Mouse (Mus musculus) hindbrain, embryonic 13.5 days (tissue): ENCODE measurements around the gene Grin2c. TPM values are rescaled to one million over a fixed set of nuclear protein-coding genes. Genes with fewer than 3 reads are reported as not detected.

Source experiments
- ATAC-seq: fragments of 200-750 bp; cut with Nextera tagmentation; 2 replicates; pipeline ENCODE4 v1.8.0; 2017; ENCODE audit warnings: moderate TSS enrichment; ENCODE audit not compliant: low FRiP score
- H3K27ac ChIP-seq: fragments of 300-500 bp; sonication (generic); 2 replicates; pipeline ENCODE4 v1.5.1; 2015; ENCODE audit warnings: inconsistent platforms, mild to moderate bottlenecking, moderate library complexity
- H3K27me3 ChIP-seq: fragments of 300-500 bp; sonication (generic); 2 replicates; pipeline ENCODE4 v1.6.1; 2015; ENCODE audit warnings: mild to moderate bottlenecking, inconsistent platforms
- H3K36me3 ChIP-seq: fragments of 300-500 bp; sonication (generic); 2 replicates; pipeline ENCODE4 v1.6.1; 2015; ENCODE audit warnings: mild to moderate bottlenecking, inconsistent platforms
- H3K4me1 ChIP-seq: fragments of 300-500 bp; sonication (generic); replicated peaks from 2 replicates; pipeline ENCODE4 v1.6.1; 2015; ENCODE audit warnings: inconsistent platforms
- H3K4me2 ChIP-seq: fragments of 300-500 bp; sonication (generic); 2 replicates; pipeline ENCODE4 v1.6.1; 2015; ENCODE audit warnings: inconsistent platforms, mild to moderate bottlenecking, moderate library complexity
- H3K4me3 ChIP-seq: fragments of 300-500 bp; sonication (generic); 2 replicates; pipeline ENCODE4 v1.5.1; 2015; ENCODE audit warnings: mild to moderate bottlenecking, inconsistent platforms
- H3K9ac ChIP-seq: fragments of 300-500 bp; sonication (generic); 2 replicates; pipeline ENCODE4 v1.6.1; 2015; ENCODE audit warnings: mild to moderate bottlenecking, inconsistent platforms
- H3K9me3 ChIP-seq: fragments of 300-500 bp; sonication (generic); 2 replicates; pipeline ENCODE4 v1.6.1; 2016; ENCODE audit warnings: inconsistent platforms
- WGBS: fragments of 180-500 bp; shearing (Covaris S2); methylation state at CpG from one replicate; pipeline ENCODE4 v1.1.7; 2015; 5-methylcytosine and 5-hydroxymethylcytosine counted together
- microRNA-seq: library from miRNA; unstranded; fragments of <30 nt; microRNA quantifications from one replicate; pipeline ENCODE4, GENCODE M21; 2016
- polyA plus RNA-seq: library from polyadenylated mRNA; unstranded; fragments of >200 nt; fragmentation: Nextera tagmentation; extraction: Ambion mirVana; gene quantifications from 2 replicates; pipeline ENCODE4 v1.2.1, GENCODE M21; 2015

Gene Grin2c
- polyA plus RNA-seq, 1 experiment from 2014 or later: 0.22 TPM

- peaks cover 14% of the 10 kb centered on the region for H3K27me3 ChIP-seq
- H3K4me2 ChIP-seq: no peak overlapping the region
- H3K36me3 ChIP-seq: peaks cover 48% of the 10 kb centered on the region
- H3K4me3 ChIP-seq: no peak overlapping the region
- ATAC-seq: no peak
- no peaks in the 10 kb centered on the region for H3K9me3 ChIP-seq
- H3K27ac ChIP-seq: no peak overlapping the region
- H3K9ac ChIP-seq: no peak overlapping the region; the same call in 1 of the 2 replicates
- peaks cover 75% of the 10 kb centered on the region for H3K4me1 ChIP-seq
- WGBS: 61% methylated on average over 12 of the region's 12 CpGs
Observed at GRCm38 (mm10) chr11:115208126-115208525, 58.9 kb downstream of the Grin2c start.

DNA sequence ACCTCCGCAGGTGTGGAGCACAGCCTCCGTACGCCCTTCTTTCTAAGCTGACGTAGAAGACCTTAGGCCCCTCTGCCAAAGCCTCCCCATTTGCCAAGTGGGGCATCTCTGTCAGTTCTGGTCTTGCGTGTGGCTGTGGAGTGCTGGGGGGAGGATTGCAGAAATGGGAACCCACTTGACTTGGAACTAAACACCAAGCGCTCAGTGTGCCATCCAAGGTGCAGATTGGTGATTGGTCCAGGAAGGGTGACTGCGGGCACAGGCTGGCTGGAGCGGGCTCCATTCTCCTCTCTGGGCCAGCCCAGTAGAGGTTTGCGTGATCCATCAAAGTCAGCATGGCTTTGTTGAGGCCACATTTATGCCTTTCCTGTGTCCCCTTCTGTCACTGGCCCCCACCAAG lies 64.3 kb downstream of the Grin2c start:
- 89% methylated on average over 9 of the region's 9 CpGs for WGBS
- H3K36me3 ChIP-seq: peaks cover 64% of the 10 kb centered on the region
- ATAC-seq: no peak
- no peak overlapping the region for H3K9ac ChIP-seq
- H3K27ac ChIP-seq: no peak overlapping the region
- H3K4me3 ChIP-seq: no peak overlapping the region
- H3K4me2 ChIP-seq: no peak overlapping the region
- peaks cover 53% of the 10 kb centered on the region for H3K4me1 ChIP-seq
- peaks cover 22% of the 10 kb centered on the region for H3K27me3 ChIP-seq
- no peaks in the 10 kb centered on the region for H3K9me3 ChIP-seq

GRCm38 (mm10) chr11:115202316-115202715 lies 64.7 kb downstream of the Grin2c start:
- Histone ChIP-seq H3K4me1 (peaks cover 48% of the 10 kb centered on the region), H3K27ac (no peak overlapping the region), H3K9me3 (no peaks in the 10 kb centered on the region), H3K27me3 (peaks cover 22% of the 10 kb centered on the region), H3K4me2 (no peak overlapping the region), H3K36me3 (peaks cover 67% of the 10 kb centered on the region), H3K4me3 (no peak overlapping the region), H3K9ac (no peak overlapping the region)
- peak; percentile 71 for ATAC-seq
- WGBS: 15% methylated on average over 12 of the region's 12 CpGs

DNA sequence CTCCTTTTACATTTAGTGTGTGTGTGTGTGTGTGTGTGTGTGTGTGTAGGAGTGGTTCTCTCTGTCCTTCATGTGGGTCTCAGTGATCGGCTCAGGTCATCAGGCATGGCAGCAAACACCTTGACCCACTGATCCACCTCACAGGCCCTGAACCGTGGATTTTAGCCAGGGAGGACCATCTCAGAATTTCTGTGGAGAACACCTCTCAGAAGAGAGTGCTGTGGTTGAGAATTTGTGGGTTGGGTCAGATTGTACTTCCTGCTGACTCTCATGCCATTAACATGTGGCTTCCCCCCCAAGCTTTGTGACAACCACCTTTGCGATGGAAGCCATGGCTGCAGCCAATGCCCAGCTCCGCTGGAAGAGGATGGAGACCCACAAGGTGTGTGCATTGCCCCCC lies 66.5 kb downstream of the Grin2c start:
- no peak overlapping the region for H3K4me3 ChIP-seq
- no peak overlapping the region for H3K27ac ChIP-seq
- no peak overlapping the region for H3K4me2 ChIP-seq
- H3K9ac ChIP-seq: no peak overlapping the region
- peaks cover 26% of the 10 kb centered on the region; the same call in 1 of the 2 replicates for H3K27me3 ChIP-seq
- no peak for ATAC-seq
- no peaks in the 10 kb centered on the region for H3K9me3 ChIP-seq
- peaks cover 53% of the 10 kb centered on the region for H3K36me3 ChIP-seq
- 97% methylated on average over 4 of the region's 4 CpGs for whole genome bisulfite sequencing
- peaks cover 31% of the 10 kb centered on the region for H3K4me1 ChIP-seq

Small RNA genes lying within 50 kb of the gene (microRNA-seq; reads per million reads assigned to microRNA genes)
- gene Gm25837: not detected

Other genes starting within 250 kb of the Grin2c start
- not detected in 2 replicates for gene Cd300ld4, start 240.2 kb downstream of the Grin2c start, polyA plus RNA-seq
- not detected in 2 replicates for gene Cd300ld5, start 229.5 kb downstream of the Grin2c start, polyA plus RNA-seq
- not detected in 2 replicates for gene Cd300ld3, start 218.8 kb downstream of the Grin2c start, polyA plus RNA-seq
- not detected in 2 replicates for gene Cd300e, start 205.1 kb downstream of the Grin2c start, polyA plus RNA-seq
- gene Rab37, start 175.8 kb downstream of the Grin2c start, polyA plus RNA-seq: 0.99 and 1.4 TPM in 2 replicates
- 0.12 and 0.27 TPM in 2 replicates for gene Cd300lf, start 133.3 kb downstream of the Grin2c start, polyA plus RNA-seq
- 42.2 and 55.2 TPM in 2 replicates for gene Slc9a3r1, start 103.9 kb downstream of the Grin2c start, polyA plus RNA-seq
- 11.2 and 12.1 TPM in 2 replicates for gene Tmem104, start 79.8 kb downstream of the Grin2c start, polyA plus RNA-seq
- 21.5 and 22.0 TPM in 2 replicates for gene Nat9, start 79.4 kb downstream of the Grin2c start, polyA plus RNA-seq
- 18.1 and 20.8 TPM in 2 replicates for gene Fdxr, start 9.8 kb upstream of the Grin2c start, polyA plus RNA-seq
- gene Fads6, start 30.4 kb upstream of the Grin2c start, polyA plus RNA-seq: 0.73 and 0.79 TPM in 2 replicates
- gene Otop2, start 39.9 kb upstream of the Grin2c start, polyA plus RNA-seq: not detected in 2 replicates
- 0.06 and 0.14 TPM in 2 replicates for gene Ush1g, start 54.8 kb upstream of the Grin2c start, polyA plus RNA-seq
- 1.00 and 1.1 TPM in 2 replicates for gene Otop3, start 67.5 kb upstream of the Grin2c start, polyA plus RNA-seq
- 41.8 and 42.9 TPM in 2 replicates for gene Hid1, start 100.5 kb upstream of the Grin2c start, polyA plus RNA-seq
- 22.4 and 23.2 TPM in 2 replicates for gene Cdr2l, start 114.7 kb upstream of the Grin2c start, polyA plus RNA-seq
- gene Mrpl58, start 136.5 kb upstream of the Grin2c start, polyA plus RNA-seq: 196 and 205 TPM in 2 replicates
- gene Atp5h, start 152.7 kb upstream of the Grin2c start, polyA plus RNA-seq: 945 and 956 TPM in 2 replicates
- 17.7 and 22.2 TPM in 2 replicates for gene Kctd2, start 152.9 kb upstream of the Grin2c start, polyA plus RNA-seq
- not detected in 2 replicates for gene Trim80, start 173.3 kb upstream of the Grin2c start, polyA plus RNA-seq
- 0.19 TPM in 1 of 2 replicates, not detected in the other for gene Slc16a5, start 195.2 kb upstream of the Grin2c start, polyA plus RNA-seq
- gene Armc7, start 208.4 kb upstream of the Grin2c start, polyA plus RNA-seq: 16.9 and 18.0 TPM in 2 replicates
- 104 and 105 TPM in 2 replicates for gene Nt5c, start 224.6 kb upstream of the Grin2c start, polyA plus RNA-seq
- gene Jpt1, start 247.1 kb upstream of the Grin2c start, polyA plus RNA-seq: 1,452 and 1,454 TPM in 2 replicates